Mouse (Mus musculus) kidney, adult 2 months (tissue): Measurements from ENCODE around the gene Hes2.

ENCODE experiments used
- CTCF ChIP-seq: fragments of 200-500 bp; conservative IDR thresholded peaks from 2 replicates; pipeline ENCODE4 v1.5.1; 2011; ENCODE audit warnings: low read depth, mild to moderate bottlenecking, control low read depth, low read length, moderate library complexity, mixed read lengths; ENCODE audit not compliant: insufficient read depth, insufficient read length
- POLR2A ChIP-seq: fragments of 200-500 bp; IDR thresholded peaks from one replicate; pipeline ENCODE4 v1.6.1; 2011; ENCODE audit warnings: low read depth, low read length, control low read depth

- TF ChIP-seq CTCF (no peak), POLR2A (no peak)
These were observed 51.0 kb downstream of the Hes2 start for GRCm38 (mm10) chr4:152209623-152210022.
